Mouse (Mus musculus): ENCODE measurements at regions not wholly inside any gene's neighbourhood (a gene's known extent, or its start where the extent isn't known, plus 50 kb on each side); places are given as distances from the start of the nearest gene placed in this dataset.
A peak's percentile ranks its signal among the peaks of the same experiment; 100 is the strongest.

DNA sequence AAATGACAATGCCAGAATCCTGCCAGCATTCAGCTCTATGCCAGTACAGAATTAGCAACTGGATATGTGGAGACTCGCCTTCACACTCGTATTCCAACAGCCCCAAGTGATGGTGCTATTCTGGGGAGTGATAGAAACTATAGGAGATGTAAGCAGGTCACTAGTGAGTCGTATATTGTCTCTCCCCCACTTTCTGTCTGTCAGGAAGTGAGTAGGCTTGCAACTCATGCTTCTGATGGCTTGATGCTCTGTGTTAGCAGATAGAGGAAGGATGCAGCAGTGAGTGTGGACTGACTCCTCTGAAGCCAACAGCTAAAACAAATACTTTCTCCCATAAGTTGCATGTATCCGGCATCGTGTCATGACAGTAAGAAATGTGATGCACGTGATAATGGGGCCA lies 52.0 kb upstream of the 4933409G03Rik start:
- no peak for DNase-seq (ENCODE audit: low spot score)
- Histone ChIP-seq H3K9ac (ENCODE audit: low read length) (no peak overlapping the region), H3K27me3 (replicated peaks; ENCODE audit: control insufficient read depth, insufficient read depth, low read length) (no peaks in the 10 kb centered on the region), H3K4me1 (ENCODE audit: control insufficient read depth, insufficient read depth, low read length) (no peaks in the 10 kb centered on the region; the same call in 1 of the 2 replicates), H3K36me3 (ENCODE audit: control insufficient read depth, insufficient read depth, low read length) (no peaks in the 10 kb centered on the region), H3K4me2 (ENCODE audit: low read length) (no peak overlapping the region), H3K27ac (ENCODE audit: low read depth, low read length) (no peak overlapping the region), H3K9me3 (replicated peaks; ENCODE audit: control insufficient read depth, low read length) (no peaks in the 10 kb centered on the region), H3K4me3 (ENCODE audit: low read depth, low read length) (no peak overlapping the region)
- WGBS, result 90% methylated on average over 6 of the region's 6 CpGs
- no peak for ATAC-seq

DNA sequence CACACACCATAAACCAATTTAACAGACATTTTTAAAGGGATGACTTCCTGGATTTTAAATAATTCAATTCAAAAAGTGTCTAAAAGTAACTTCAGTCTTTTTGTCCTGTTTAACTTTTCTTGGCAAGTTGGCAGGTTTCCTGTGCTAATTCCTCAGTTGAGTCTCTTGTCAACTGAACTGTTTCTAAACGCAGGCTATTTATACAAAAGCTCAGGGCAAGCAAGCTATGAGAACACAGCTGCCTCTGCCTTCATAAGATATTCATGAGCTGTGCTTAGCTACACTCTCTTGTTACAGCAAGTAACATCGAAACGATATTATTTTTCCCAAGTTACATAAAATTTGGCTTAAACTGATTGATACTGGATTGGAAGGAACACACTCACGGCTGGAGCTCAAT lies 51.1 kb upstream of the 4933409G03Rik start:
- DNase-seq (ENCODE audit: low spot score), result peak; percentile 32
- Histone ChIP-seq H3K4me1 (ENCODE audit: control insufficient read depth, insufficient read depth, low read length) (no peaks in the 10 kb centered on the region; the same call in 1 of the 2 replicates), H3K27ac (ENCODE audit: low read depth, low read length) (no peak overlapping the region), H3K4me3 (ENCODE audit: low read depth, low read length) (no peak overlapping the region), H3K36me3 (ENCODE audit: control insufficient read depth, insufficient read depth, low read length) (no peaks in the 10 kb centered on the region), H3K4me2 (ENCODE audit: low read length) (no peak overlapping the region), H3K27me3 (replicated peaks; ENCODE audit: control insufficient read depth, insufficient read depth, low read length) (no peaks in the 10 kb centered on the region), H3K9me3 (replicated peaks; ENCODE audit: control insufficient read depth, low read length) (no peaks in the 10 kb centered on the region), H3K9ac (ENCODE audit: low read length) (no peak overlapping the region)
- ATAC-seq, result no peak
- 46% methylated on average over 4 of the region's 4 CpGs for WGBS
